Mouse (Mus musculus): ENCODE measurements at regions not wholly inside any gene's neighbourhood (a gene's known extent, or its start where the extent isn't known, plus 50 kb on each side); places are given as distances from the start of the nearest gene placed in this dataset.

DNA sequence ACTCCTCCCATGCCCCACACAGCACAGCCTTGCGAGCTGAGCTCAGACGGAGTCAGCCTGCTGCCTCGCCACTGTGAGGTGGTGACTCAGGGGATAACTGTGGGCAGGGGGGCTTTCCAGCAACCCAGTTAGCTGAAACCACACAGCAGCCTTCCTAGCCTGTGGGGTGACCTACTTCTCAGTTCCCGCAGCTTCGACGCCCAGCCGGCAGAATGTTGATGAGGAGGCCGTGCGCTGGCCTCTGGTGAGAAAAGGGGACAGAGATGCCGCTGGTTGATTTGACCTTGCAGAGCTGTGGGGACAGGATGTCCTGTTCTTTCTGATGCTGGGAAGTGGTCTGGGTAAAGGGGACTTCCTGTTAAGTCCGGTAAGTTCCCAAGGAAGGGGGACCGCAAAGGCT, 143.2 kb upstream of the Id2 start:
- intact Hi-C loops (cut with DNase I), result loop anchor here (1.0 kb wide), 1 partner anchor 79 kb away; no protein-coding TSS in a partner anchor
- peak in 1 of 2 experiments; percentile 57 for DNase-seq (ENCODE audit: low spot score in 2 of 2)

DNA sequence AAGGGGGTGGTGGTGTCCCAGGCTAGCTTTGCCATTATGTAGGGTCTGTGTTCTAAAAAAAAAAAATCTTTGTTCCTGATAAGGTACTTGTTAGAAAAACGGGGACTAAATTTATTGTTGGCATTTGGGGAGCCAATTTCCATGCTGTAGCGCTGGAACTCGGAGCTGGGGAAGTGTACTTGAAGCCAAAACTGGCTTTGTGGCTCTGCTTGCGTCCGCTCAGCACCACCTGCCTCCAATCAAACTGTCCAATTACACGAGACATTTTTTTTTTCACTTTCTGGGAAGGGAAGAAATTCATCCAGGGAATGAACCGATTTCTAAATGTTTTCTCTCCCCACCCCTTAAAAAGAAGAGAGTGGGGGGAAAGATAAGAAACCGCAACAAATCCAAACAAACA, 138.1 kb upstream of the Id2 start:
- intact Hi-C loops (cut with DNase I), result no loop called here
- DNase-seq (ENCODE audit: low spot score in 2 of 2), result no peak

DNA sequence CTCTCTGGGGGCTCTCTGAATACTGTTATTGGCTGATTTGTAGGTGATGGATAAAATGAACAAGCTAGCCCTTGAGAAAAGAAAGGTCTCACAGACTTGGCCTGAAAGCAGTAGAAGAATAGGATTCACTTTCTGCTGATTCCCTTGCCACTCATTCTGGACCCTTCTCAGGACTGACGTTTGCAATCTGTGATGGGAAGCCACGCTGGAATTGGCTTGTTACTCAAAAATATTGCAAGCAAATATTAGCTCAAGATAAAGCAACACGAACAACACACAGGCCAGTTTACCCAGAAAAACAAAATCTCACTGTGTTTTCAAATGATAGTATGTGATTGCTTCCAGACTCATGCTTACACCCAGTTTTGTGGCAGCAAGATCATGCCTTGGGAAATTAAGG, 137.7 kb upstream of the Id2 start:
- intact Hi-C loops (cut with DNase I), result no loop called here
- no peak for DNase-seq (ENCODE audit: low spot score in 2 of 2)

DNA sequence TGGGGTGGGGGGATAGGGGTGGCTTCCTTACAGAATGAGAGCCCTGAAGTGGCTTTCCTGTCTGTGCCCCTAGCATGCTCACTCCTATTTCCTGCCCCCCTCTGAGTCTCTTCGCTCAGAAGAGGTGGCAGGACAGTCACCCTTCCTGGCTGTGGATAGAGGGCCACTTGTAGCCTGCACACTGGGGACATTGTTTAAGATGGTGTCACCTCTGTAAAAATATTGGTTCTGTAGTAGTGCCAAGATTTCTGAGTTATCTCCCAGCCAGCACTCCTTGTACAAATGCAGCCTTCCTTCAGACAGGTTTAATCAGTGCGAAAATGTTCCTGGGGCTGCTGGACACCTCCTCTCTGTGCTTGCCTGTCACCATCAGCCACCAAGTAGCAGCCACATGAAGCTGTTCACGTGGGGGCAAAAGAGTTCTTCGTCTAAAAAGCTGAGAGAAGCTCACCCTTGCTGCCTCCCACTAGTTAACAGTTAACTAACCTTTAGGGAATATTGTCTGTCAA, 136.1 kb upstream of the Id2 start:
- intact Hi-C loops (cut with DNase I), result no loop called here
- DNase-seq (ENCODE audit: low spot score in 2 of 2), result no peak

DNA sequence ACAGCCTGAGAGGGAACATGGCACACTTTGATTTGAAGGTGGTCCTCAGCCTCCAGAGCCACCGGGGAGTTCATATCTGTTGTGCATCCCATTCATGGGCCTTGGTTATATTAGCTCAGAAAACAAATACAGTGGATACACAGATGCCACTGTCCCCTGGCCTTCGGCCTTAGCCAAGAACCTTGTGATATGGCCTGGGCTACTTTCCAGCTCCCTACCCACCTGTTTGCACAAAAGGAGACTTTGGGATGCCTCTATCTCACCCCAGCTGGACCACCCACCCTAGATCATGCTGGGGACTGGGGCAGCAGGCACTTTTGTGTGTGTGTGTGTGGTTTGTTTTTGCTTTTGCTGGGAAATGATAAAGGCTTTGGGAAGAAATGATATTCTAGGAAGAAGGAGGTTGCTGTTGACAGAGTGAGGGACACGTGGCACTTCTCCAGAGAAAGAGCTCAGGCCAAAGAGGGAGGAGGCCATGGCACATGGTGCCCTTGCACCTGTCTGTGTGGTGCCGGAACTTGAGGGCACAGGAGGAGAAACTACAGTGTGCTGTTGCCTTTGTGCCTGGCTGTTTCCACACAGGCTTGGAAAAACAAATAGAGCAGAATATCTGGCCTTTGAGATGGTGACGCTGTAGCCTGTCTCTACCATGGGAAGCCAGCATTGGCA, 135.6 kb upstream of the Id2 start:
- intact Hi-C loops (cut with DNase I), result no loop called here
- no peak for DNase-seq (ENCODE audit: low spot score in 2 of 2)

DNA sequence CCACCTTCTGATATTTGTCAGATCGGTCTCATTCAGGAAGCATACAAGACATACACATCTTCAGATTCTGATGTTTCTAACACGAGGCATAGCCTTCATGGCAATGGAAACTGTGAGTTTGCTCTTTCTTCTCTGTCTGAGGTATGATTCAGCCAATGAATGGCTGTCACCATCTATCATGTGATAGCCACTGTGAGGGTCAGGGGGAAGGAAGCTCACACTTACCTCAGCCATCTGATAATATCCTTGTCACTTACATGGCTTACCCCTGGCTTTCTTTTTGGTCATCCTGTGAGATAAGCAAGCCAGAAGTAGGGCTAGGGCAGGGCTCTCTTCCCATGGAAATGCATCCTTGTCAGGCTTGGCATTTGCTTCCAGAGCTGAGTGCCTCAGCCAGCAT, 131.8 kb upstream of the Id2 start:
- no peak for DNase-seq (ENCODE audit: low spot score in 2 of 2)
- intact Hi-C loops (cut with DNase I), result no loop called here

DNA sequence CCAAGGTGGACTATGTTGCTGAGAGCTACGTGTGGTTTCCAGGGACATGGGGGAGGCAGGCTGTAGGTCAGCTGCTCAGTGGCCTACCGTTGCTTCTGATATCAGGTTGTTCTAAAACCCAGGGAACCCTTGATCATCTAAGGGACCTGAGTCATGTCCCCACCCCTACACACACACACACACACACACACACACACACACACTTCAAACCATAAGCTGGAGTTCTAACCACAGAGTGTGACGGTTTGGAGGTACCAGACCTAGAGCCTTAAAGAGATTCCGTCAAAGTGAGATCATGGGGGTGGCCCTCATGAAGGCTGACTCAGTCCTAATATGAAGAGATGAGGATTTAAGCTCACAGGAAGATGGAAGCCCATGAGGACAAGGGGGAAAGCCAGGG, 130.8 kb upstream of the Id2 start:
- no peak for DNase-seq (ENCODE audit: low spot score in 2 of 2)
- intact Hi-C loops (cut with DNase I), result no loop called here

DNA sequence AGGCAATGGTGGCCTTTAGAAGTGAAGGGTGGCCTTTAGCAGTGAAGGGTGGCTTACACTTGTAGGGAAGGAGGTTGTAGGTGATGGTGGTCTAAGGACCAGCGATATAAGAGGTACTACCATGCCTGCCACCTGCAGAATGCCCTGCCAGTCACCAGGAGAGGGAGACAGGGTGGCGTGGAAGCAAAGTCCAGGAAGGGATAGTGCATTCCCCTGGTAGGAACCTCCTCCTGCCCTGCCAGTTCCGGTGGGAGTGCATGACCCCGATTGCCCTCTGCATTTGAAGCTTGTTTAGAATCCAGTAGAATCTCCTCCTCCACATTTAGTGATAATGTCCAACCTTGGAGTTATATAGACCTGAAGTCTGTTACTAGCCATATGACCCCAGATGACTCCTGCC, 127.7 kb upstream of the Id2 start:
- intact Hi-C loops (cut with DNase I), result no loop called here

DNA sequence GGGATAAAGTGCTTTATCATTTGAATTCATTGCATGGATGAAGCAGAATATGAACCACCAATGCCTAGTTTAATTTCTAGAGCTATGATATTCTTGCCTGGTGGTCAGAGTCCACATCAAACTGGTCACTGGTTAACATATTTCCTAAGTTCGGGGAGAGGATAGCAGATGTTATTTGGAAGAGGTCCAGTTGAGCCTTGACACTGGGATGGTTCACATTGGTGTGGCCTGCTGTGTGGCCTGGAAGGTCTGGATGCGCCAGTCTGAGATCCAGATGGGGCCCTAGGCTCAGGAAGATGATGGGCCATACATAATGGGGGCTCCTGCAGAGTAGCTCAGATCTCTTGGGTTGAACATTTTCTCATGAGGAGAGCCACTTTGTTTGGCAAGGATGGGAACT, 127.3 kb upstream of the Id2 start:
- intact Hi-C loops (cut with DNase I), result no loop called here
- DNase-seq (ENCODE audit: low spot score in 2 of 2), result no peak

More for the DNA sequence above, 127.7 kb upstream of the Id2 start:
- DNase-seq (ENCODE audit: low spot score in 2 of 2), result no peak

DNA sequence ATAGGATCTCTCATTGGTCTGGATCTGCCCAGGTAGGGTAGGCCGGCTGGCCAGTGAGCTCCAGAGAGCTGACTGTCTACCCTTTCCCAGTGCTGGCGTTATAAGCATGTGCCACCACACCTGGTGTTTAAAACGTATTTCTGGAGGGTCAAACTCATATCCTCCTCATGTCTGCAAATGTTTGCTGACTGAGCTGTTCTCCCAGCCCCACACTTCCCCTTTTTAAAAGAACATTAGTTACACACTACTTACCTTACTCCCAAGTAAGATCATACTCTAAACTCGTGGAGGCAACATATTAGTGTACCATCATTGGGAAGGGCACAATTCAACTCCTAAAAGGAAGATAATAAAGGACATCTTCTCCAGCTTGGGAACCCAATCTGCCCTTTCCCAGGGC, 126.6 kb upstream of the Id2 start:
- intact Hi-C loops (cut with DNase I), result no loop called here
- DNase-seq (ENCODE audit: low spot score in 2 of 2), result no peak

DNA sequence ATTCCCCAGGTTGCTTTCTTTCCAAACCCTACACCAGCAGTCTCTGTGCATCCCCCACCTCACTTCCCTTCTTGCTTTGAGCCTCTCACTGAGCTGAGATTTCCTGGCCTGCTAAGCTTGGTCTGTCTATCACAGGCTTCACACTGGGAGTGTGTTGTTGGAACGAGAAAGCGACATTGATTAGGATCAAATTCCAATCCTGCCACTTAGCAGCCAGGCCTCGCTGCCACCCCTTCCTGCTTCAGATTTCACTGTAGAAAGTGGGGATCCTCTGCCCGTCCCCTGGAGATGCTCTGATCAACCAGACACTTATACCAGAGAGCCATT, 123.8 kb upstream of the Id2 start:
- no peak for DNase-seq (ENCODE audit: low spot score in 2 of 2)
- intact Hi-C loops (cut with DNase I), result no loop called here

DNA sequence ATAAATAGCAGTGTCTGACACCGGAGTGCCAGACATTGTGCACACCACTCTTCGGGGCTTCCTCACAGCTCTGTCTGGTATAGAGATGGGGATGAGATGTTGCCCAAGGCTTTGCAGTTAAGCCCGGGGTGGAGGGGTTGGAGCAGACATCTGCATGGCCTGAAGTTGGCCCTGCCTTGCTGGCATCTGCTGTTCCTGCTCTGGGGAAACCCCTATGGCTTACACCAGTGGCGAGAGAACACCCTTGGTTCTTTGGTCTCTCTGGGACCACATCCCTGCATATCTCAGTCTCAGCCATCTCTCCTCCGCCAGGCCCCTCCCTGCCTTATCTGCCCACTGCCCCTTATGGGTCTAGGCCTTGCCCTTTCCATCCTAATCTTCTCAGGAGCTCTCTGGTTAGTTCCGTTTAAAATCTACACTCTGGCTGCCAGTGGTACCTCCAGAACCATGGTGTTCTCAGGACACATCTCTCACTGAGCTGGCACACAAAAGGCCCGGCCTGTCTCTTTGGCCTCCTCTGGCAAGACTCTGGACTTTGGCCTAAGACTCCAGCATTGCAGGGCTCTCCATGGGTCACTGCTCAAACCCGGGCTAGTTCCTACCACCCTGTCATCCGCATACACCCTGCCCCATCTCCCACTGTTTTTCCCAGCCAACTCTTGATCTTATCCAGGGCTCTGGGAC, 123.3 kb upstream of the Id2 start:
- intact Hi-C loops (cut with DNase I), result no loop called here
- DNase-seq (ENCODE audit: low spot score in 2 of 2), result no peak

DNA sequence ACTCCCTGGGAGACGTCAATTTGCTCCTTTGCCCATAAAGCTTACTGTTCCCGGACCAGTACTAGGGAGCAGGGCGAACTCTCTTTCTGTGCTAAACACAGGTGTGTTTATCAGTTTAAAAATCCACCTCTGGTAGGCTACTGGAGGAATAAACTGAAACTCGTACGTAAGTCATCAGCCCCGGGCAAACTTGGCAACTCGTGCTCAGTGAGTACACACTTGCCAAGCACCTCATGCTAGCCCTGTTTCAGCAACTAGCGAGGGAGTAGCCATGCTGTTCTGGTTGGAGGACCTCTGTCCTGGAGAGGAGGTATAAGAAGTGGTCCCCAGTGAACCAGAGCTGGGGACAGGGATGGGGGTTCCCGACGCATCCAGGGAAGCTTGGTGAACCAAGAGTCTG, 122.6 kb upstream of the Id2 start:
- intact Hi-C loops (cut with DNase I), result no loop called here
- no peak for DNase-seq (ENCODE audit: low spot score in 2 of 2)

DNA sequence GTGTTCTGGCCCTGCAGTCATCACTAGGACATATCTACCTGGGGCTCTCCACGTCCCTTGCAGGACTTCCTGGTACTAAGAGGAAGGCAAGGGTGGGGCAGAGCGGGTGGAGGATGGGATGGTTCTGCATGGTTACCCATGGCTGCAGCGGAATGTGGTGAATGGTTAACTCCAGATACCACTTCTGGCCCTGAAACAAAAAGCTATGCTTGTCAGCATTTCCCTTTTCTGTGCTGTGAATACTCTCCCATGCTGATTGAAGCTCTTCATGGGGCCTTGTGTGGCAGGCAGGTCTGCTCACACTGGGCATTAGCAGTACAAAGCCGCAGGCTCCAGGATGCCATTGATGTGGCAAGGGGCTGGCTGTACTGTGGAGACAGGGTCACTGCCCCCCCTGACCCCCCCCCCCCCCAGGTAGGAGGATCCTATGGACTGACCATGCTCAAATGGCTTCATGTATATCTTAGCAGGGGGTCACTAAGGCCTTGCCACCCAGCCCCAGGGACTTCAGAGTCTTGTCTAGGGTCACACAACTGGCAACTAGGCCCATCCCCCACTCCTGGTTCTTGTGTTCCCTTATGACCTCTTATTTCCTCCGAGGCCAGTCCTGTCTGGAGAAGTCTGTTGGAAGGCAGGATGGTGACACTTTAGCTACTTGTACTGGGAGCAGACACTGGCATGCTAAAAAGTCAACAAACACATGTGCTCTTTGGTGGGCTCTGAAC, 120.0 kb upstream of the Id2 start:
- intact Hi-C loops (cut with DNase I), result no loop called here
- DNase-seq (ENCODE audit: low spot score in 2 of 2), result no peak

DNA sequence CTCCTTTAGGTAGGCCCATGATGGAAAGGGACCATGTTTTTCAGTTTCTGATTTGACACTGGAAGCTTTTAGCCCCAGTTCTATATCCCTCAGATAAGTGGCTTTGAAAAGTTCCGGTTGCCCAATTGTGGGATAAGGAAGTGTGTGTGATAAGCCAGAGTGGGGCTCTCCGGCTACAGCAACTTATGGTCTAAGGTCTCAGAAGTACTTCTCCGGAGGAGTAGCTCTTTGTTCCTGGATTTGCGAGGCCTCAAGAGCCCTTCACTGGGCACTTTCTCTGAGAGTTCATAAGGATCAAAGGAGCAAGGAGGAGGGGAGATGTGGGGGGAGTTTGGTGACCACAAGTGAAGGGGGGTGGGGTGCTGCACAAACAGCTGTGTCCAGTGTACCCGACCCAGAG, 118.3 kb upstream of the Id2 start:
- intact Hi-C loops (cut with DNase I), result no loop called here

DNA sequence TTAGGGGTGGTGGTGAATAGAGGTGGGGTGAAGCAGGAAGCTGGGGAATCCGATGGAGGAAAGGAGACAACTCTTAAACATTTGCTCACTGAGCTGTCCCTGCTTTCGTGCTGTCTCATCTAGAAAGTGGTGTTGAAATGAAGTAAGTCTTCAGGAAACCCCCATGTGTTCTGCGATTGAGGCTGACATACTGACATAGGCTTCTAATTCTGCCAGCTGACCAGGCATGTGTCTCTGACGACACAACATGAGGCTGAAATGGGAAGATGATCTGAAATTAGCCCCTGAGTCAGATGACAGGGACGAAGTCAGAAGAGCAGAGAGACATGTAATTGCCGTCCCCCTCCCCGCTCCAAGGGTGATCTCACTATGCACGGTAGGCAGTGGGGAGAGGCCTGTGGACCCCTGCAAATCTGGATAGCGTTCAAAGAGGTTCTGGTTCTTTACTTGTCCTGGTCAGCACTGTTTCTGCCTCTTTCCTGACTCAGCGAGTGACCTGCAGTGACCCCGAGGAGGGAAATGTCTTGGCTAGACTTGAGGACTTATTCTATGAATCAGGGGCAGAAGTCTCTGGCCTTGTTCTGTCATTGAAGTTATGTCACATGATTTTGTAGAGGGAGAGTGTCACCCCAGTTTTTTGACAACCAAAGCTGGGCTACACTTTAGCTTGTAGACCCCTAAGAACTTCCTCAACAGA, 117.0 kb upstream of the Id2 start:
- DNase-seq (ENCODE audit: low spot score in 2 of 2), result no peak
- intact Hi-C loops (cut with DNase I), result no loop called here

More for the DNA sequence above, 118.3 kb upstream of the Id2 start:
- DNase-seq (ENCODE audit: low spot score in 2 of 2), result no peak

DNA sequence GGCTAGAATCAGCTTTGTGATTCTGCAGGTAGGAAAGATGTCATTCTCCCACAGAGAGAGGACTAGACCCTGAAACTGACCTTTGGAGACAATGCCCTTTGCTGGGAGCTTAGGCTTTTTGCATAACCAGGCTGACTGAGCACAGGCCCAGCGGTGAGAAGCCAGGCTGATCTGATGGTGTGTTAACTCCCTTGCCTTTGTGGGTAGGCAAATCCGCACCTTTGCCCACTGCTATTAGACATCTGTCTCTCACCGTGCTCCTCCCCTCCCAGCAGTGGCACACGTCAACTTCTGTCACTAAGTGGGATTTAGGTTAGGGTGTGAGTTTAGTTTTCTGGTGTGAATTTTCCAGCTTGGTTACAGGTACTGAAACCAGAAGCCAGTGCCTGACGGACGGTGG, 114.4 kb upstream of the Id2 start:
- no peak for DNase-seq (ENCODE audit: low spot score in 2 of 2)
- intact Hi-C loops (cut with DNase I), result no loop called here

DNA sequence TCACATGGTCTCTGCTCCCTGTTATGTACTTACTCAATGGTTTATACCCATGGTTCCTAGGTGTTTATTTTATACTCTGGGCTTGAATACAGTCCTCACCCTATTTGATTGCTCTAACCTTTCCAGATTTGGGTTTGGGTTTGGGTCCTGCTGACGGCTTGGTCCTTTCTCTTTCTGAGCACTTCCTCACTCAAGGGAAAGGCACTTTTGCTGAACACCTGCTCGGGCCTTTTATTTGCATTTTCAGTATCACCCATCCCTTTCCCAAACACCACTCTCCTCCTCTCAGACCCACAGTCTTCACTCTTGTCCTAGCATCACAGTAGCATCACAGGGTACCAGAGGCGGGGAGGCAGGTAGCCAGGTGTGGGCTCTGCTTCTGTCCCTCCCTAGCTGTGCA, 113.7 kb upstream of the Id2 start:
- DNase-seq (ENCODE audit: low spot score in 2 of 2), result no peak
- intact Hi-C loops (cut with DNase I), result no loop called here

DNA sequence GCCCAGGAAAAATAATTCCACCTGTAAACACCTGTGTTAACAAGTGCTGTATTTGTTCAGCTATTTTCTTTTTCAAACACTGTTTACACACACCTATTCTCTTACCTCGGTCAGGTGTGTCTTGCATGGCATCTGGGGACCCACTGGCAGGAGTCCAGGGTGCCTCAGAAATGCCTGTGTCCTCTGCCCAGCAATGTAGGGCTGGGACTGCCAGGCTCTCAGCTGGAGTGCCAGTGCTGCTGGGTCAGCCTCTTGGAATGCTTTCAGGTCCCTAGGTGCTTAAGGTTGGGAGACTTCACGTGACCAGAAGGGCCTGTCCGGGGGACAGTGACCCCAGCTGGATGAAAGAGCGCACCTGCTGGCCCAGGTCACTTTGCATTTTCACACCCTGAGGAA, 112.4 kb upstream of the Id2 start:
- DNase-seq (ENCODE audit: low spot score in 2 of 2), result no peak
- intact Hi-C loops (cut with DNase I), result no loop called here

DNA sequence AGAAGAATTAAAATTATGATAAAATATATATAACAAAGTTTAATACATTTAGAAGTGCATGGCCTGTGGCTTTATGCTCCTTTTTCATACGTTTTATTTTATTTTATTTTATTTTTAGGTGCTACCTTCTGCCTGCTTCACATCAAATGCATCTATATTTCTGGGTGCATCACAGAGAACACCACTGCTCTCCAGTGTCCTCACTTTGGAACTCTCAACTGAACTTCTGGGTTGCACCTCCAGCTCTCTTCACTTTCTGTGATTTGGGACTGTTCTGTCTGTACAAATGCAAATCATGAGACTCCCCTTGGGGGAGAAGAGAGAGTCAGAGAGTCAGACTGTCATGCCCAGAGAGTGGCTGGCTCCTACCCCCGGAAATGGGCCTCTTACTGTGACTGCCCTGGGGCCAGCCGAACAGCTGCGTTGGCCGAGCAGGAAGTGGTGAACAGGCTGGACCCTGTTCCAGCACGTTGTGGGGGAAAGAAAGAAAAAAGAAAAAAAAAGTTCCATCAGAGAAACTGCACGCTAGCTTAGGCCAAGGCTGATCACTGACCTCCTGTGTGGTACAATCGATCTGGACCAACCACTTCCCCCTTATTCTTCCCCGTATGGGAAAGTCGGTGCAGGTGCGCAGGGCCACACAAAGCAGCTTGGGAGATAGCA, 111.9 kb upstream of the Id2 start:
- intact Hi-C loops (cut with DNase I), result no loop called here
- peak; percentile 27 to 43 for DNase-seq (ENCODE audit: low spot score in 2 of 2)
